Mouse (Mus musculus) lung, postnatal 0 days (tissue): ENCODE measurements around the gene S100a5.

Experiments used
- CTCF ChIP-seq: IDR thresholded peaks from 2 replicates; pipeline ENCODE4 v1.5.1; 2016; ENCODE audit warnings: antibody characterized with exemption, mild to moderate bottlenecking
- EP300 ChIP-seq: IDR thresholded peaks from 2 replicates; pipeline ENCODE4 v1.6.1; 2016; ENCODE audit warnings: antibody characterized with exemption, mild to moderate bottlenecking, control low read depth

- no peak for TF ChIP-seq CTCF
- no peak for TF ChIP-seq EP300
Measured at GRCm38 (mm10) chr3:90649832-90650231, 41.5 kb downstream of the S100a5 start.
